Mouse (Mus musculus) brain, adult 2 months (tissue): Measurements from ENCODE around the gene Dennd1a.

ENCODE experiments used
- DNase-seq: peaks from one replicate; pipeline ENCODE4 v3.0.0; 2011; ENCODE audit warnings: low read depth, low spot score

Gene Dennd1a

GRCm38 (mm10) chr2:38124727-38125126 lies 162.5 kb downstream of the Dennd1a start:
- no peak for DNase-seq

- DNase-seq: no peak
Observed at GRCm38 (mm10) chr2:38115000-38115399, 172.2 kb downstream of the Dennd1a start.

GRCm38 (mm10) chr2:38111655-38112351 lies 175.4 kb downstream of the Dennd1a start:
- peak; percentile 23 for DNase-seq

GRCm38 (mm10) chr2:38108586-38108985 lies 178.6 kb downstream of the Dennd1a start:
- no peak for DNase-seq

- no peak for DNase-seq
Observed at GRCm38 (mm10) chr2:38102674-38103073, 184.5 kb downstream of the Dennd1a start.

- peak; percentile 37 for DNase-seq
Observed at GRCm38 (mm10) chr2:38100289-38100688, 186.9 kb downstream of the Dennd1a start.

GRCm38 (mm10) chr2:38099120-38099773 lies 187.9 kb downstream of the Dennd1a start:
- DNase-seq: peak; percentile 49

- DNase-seq: no peak
Observed at GRCm38 (mm10) chr2:38097469-38097868, 189.7 kb downstream of the Dennd1a start.

- no peak for DNase-seq
Observed at GRCm38 (mm10) chr2:38096328-38096727, 190.9 kb downstream of the Dennd1a start.

GRCm38 (mm10) chr2:38094380-38095163 lies 192.6 kb downstream of the Dennd1a start:
- DNase-seq: no peak

GRCm38 (mm10) chr2:38093968-38094367 lies 193.2 kb downstream of the Dennd1a start:
- no peak for DNase-seq

GRCm38 (mm10) chr2:38093242-38093641 lies 193.9 kb downstream of the Dennd1a start:
- DNase-seq: peak; percentile 35

GRCm38 (mm10) chr2:38088346-38088745 lies 198.8 kb downstream of the Dennd1a start:
- peak; percentile 65 for DNase-seq

- DNase-seq: no peak
Observed at GRCm38 (mm10) chr2:38085058-38085457, 202.1 kb downstream of the Dennd1a start.

GRCm38 (mm10) chr2:38083251-38083650 lies 203.9 kb downstream of the Dennd1a start:
- no peak for DNase-seq

- DNase-seq: no peak
Observed at GRCm38 (mm10) chr2:38074495-38074894, 212.7 kb downstream of the Dennd1a start.

GRCm38 (mm10) chr2:38072061-38072460 lies 215.1 kb downstream of the Dennd1a start:
- DNase-seq: no peak

GRCm38 (mm10) chr2:38068171-38068572 lies 219.0 kb downstream of the Dennd1a start:
- DNase-seq: no peak

- no peak for DNase-seq
Observed at GRCm38 (mm10) chr2:38065914-38066313, 221.3 kb downstream of the Dennd1a start.

- DNase-seq: no peak
Observed at GRCm38 (mm10) chr2:38064266-38064665, 222.9 kb downstream of the Dennd1a start.

- DNase-seq: no peak
Observed at GRCm38 (mm10) chr2:38062156-38062555, 225.0 kb downstream of the Dennd1a start.

- DNase-seq: no peak
Observed at GRCm38 (mm10) chr2:38061474-38061873, 225.7 kb downstream of the Dennd1a start.
